Mouse (Mus musculus): ENCODE data around the gene Lrrfip1. TPM values are rescaled to one million over a fixed set of nuclear protein-coding genes. Genes with fewer than 3 reads are reported as not detected.

Gene Lrrfip1
- polyA plus RNA-seq (2012; rRNA removed): 0.63 and 1.3 TPM in 2 replicates

GRCm38 (mm10) chr1:90998268-90998890 lies at the start of gene Lrrfip1:
TSS of gene Lrrfip1 (plus strand) at chr1:90998737.
- Histone ChIP-seq H3K4me3 (ENCODE audit: control insufficient read depth, low read depth, low read length) (peak within 1 kb of the TSS; percentile 89), H3K36me3 (ENCODE audit: control insufficient read depth, insufficient read depth, low read length) (no peaks in the 10 kb centered on the region), H3K27ac (ENCODE audit: control insufficient read depth, insufficient read depth, low read depth, low read length) (peak within 1 kb of the TSS; percentile 12; the same call in 1 of the 2 replicates), H3K27me3 (ENCODE audit: control insufficient read depth, insufficient read depth, low read length) (no peaks in the 10 kb centered on the region; the same call in 1 of the 2 replicates), H3K4me1 (ENCODE audit: control insufficient read depth, insufficient read depth, low read length) (peaks cover 16% of the 10 kb centered on the region)
- TF ChIP-seq POLR2A (IDR thresholded peaks at IDR 0.05; ENCODE audit: control insufficient read depth, low read depth, low read length): no peak
- no peak for TF ChIP-seq CTCF (IDR thresholded peaks at IDR 0.05; ENCODE audit: control insufficient read depth, insufficient read depth, insufficient replicate concordance, low read depth, low read length)

- no peaks in the 10 kb centered on the region for H3K4me1 ChIP-seq (ENCODE audit: control insufficient read depth, insufficient read depth, low read length)
- H3K36me3 ChIP-seq (ENCODE audit: control insufficient read depth, insufficient read depth, low read length): no peaks in the 10 kb centered on the region
- TF ChIP-seq CTCF (IDR thresholded peaks at IDR 0.05; ENCODE audit: control insufficient read depth, insufficient read depth, insufficient replicate concordance, low read depth, low read length): no peak
- TF ChIP-seq POLR2A (IDR thresholded peaks at IDR 0.05; ENCODE audit: control insufficient read depth, low read depth, low read length): no peak
- no peak overlapping the region for H3K4me3 ChIP-seq (ENCODE audit: control insufficient read depth, low read depth, low read length)
- H3K27ac ChIP-seq (ENCODE audit: control insufficient read depth, insufficient read depth, low read depth, low read length): no peak overlapping the region
- no peaks in the 10 kb centered on the region for H3K27me3 ChIP-seq (ENCODE audit: control insufficient read depth, insufficient read depth, low read length)
These were observed 49.2 kb upstream of the Lrrfip1 start for GRCm38 (mm10) chr1:90949309-90949708.

- Histone ChIP-seq H3K4me1 (ENCODE audit: control insufficient read depth, insufficient read depth, low read length) (peaks cover 2% of the 10 kb centered on the region; the same call in 1 of the 2 replicates), H3K4me3 (ENCODE audit: control insufficient read depth, low read depth, low read length) (no peak overlapping the region), H3K27me3 (ENCODE audit: control insufficient read depth, insufficient read depth, low read length) (no peaks in the 10 kb centered on the region), H3K27ac (ENCODE audit: control insufficient read depth, insufficient read depth, low read depth, low read length) (no peak overlapping the region), H3K36me3 (ENCODE audit: control insufficient read depth, insufficient read depth, low read length) (no peaks in the 10 kb centered on the region)
- no peak for TF ChIP-seq POLR2A (IDR thresholded peaks at IDR 0.05; ENCODE audit: control insufficient read depth, low read depth, low read length)
- TF ChIP-seq CTCF (IDR thresholded peaks at IDR 0.05; ENCODE audit: control insufficient read depth, insufficient read depth, insufficient replicate concordance, low read depth, low read length): no peak
These were observed 46.9 kb upstream of the Lrrfip1 start for GRCm38 (mm10) chr1:90951670-90952069.

- TF ChIP-seq POLR2A (IDR thresholded peaks at IDR 0.05; ENCODE audit: control insufficient read depth, low read depth, low read length) (no peak), CTCF (IDR thresholded peaks at IDR 0.05; ENCODE audit: control insufficient read depth, insufficient read depth, insufficient replicate concordance, low read depth, low read length) (no peak)
- Histone ChIP-seq H3K27me3 (ENCODE audit: control insufficient read depth, insufficient read depth, low read length) (no peaks in the 10 kb centered on the region), H3K4me3 (ENCODE audit: control insufficient read depth, low read depth, low read length) (no peak within 1 kb of the TSS), H3K27ac (ENCODE audit: control insufficient read depth, insufficient read depth, low read depth, low read length) (no peak within 1 kb of the TSS), H3K36me3 (ENCODE audit: control insufficient read depth, insufficient read depth, low read length) (no peaks in the 10 kb centered on the region), H3K4me1 (ENCODE audit: control insufficient read depth, insufficient read depth, low read length) (peaks cover 5% of the 10 kb centered on the region; the same call in 1 of the 2 replicates)
These were observed 45.7 kb upstream of the Lrrfip1 start, which contains the start of gene Prlh for GRCm38 (mm10) chr1:90952808-90953207. TSS of gene Prlh (plus strand) at chr1:90953108.

GRCm38 (mm10) chr1:90953688-90954087 lies 44.8 kb upstream of the Lrrfip1 start:
- peaks cover 5% of the 10 kb centered on the region; the same call in 1 of the 2 replicates for H3K4me1 ChIP-seq (ENCODE audit: control insufficient read depth, insufficient read depth, low read length)
- H3K27me3 ChIP-seq (ENCODE audit: control insufficient read depth, insufficient read depth, low read length): no peaks in the 10 kb centered on the region
- no peak overlapping the region for H3K4me3 ChIP-seq (ENCODE audit: control insufficient read depth, low read depth, low read length)
- no peak overlapping the region for H3K27ac ChIP-seq (ENCODE audit: control insufficient read depth, insufficient read depth, low read depth, low read length)
- no peaks in the 10 kb centered on the region for H3K36me3 ChIP-seq (ENCODE audit: control insufficient read depth, insufficient read depth, low read length)
- TF ChIP-seq CTCF (IDR thresholded peaks at IDR 0.05; ENCODE audit: control insufficient read depth, insufficient read depth, insufficient replicate concordance, low read depth, low read length) (no peak), POLR2A (IDR thresholded peaks at IDR 0.05; ENCODE audit: control insufficient read depth, low read depth, low read length) (no peak)

GRCm38 (mm10) chr1:90956245-90957096 lies 42.1 kb upstream of the Lrrfip1 start:
- Histone ChIP-seq H3K4me1 (ENCODE audit: control insufficient read depth, insufficient read depth, low read length) (peaks cover 5% of the 10 kb centered on the region; the same call in 1 of the 2 replicates), H3K4me3 (ENCODE audit: control insufficient read depth, low read depth, low read length) (no peak overlapping the region), H3K27ac (ENCODE audit: control insufficient read depth, insufficient read depth, low read depth, low read length) (no peak overlapping the region), H3K36me3 (ENCODE audit: control insufficient read depth, insufficient read depth, low read length) (no peaks in the 10 kb centered on the region), H3K27me3 (ENCODE audit: control insufficient read depth, insufficient read depth, low read length) (no peaks in the 10 kb centered on the region)
- TF ChIP-seq CTCF (IDR thresholded peaks at IDR 0.05; ENCODE audit: control insufficient read depth, insufficient read depth, insufficient replicate concordance, low read depth, low read length): peak; percentile 53; the same call in 1 of the 2 replicates
- TF ChIP-seq POLR2A (IDR thresholded peaks at IDR 0.05; ENCODE audit: control insufficient read depth, low read depth, low read length): no peak

- no peak for TF ChIP-seq POLR2A (IDR thresholded peaks at IDR 0.05; ENCODE audit: control insufficient read depth, low read depth, low read length)
- TF ChIP-seq CTCF (IDR thresholded peaks at IDR 0.05; ENCODE audit: control insufficient read depth, insufficient read depth, insufficient replicate concordance, low read depth, low read length): no peak
- Histone ChIP-seq H3K4me1 (ENCODE audit: control insufficient read depth, insufficient read depth, low read length) (no peaks in the 10 kb centered on the region), H3K27ac (ENCODE audit: control insufficient read depth, insufficient read depth, low read depth, low read length) (no peak overlapping the region), H3K4me3 (ENCODE audit: control insufficient read depth, low read depth, low read length) (no peak overlapping the region), H3K36me3 (ENCODE audit: control insufficient read depth, insufficient read depth, low read length) (no peaks in the 10 kb centered on the region), H3K27me3 (ENCODE audit: control insufficient read depth, insufficient read depth, low read length) (no peaks in the 10 kb centered on the region)
These were observed 36.0 kb upstream of the Lrrfip1 start for GRCm38 (mm10) chr1:90962526-90962925.
